ENCODE assay signal across 7 mouse cellular contexts in genomic region chr9:65605471-65606136, GRCm38 (mm10). TPM values are rescaled to one million over a fixed set of nuclear protein-coding genes. Genes with fewer than 3 reads are reported as not detected.
A peak's percentile ranks its signal among the peaks of the same experiment; 100 is the strongest.
DNase-seq lines count a peak whose midpoint lies in the region; ATAC-seq and TF ChIP-seq lines count a peak whose summit lies in the region.

No protein-coding gene starts in this region.

- no peak overlapping the region for H3K4me3 ChIP-seq in forebrain, embryonic 12.5 days (replicated peaks)
- H3K4me3 ChIP-seq in lung, postnatal 0 days (ENCODE audit: low read depth, low read length): no peak overlapping the region

- no peak for DNase-seq in Patski (ENCODE audit: low read depth, low spot score)
- DNase-seq in heart, postnatal 25 days (ENCODE audit: low spot score): peak; percentile 35
- peak; percentile 57 for DNase-seq in large intestine, adult 2 months (ENCODE audit: low read depth, low spot score)
- peak; percentile 94 for DNase-seq in lung, postnatal 0 days (ENCODE audit: low spot score)
- DNase-seq in retina, embryonic 14.5 days (ENCODE audit: low spot score): peak; percentile 99

- intact Hi-C loops in heart, postnatal 25 days (cut with DNase I): loop anchor here (1.0 to 10.0 kb wide), 3 partner anchors 59 to 479 kb away; no protein-coding TSS in a partner anchor

- WGBS in forebrain, embryonic 12.5 days: 5% methylated on average over 9 of the region's 9 CpGs
- WGBS in large intestine, adult 2 months: 11% methylated on average over 9 of the region's 9 CpGs
- WGBS in lung, postnatal 0 days: 9% methylated on average over 9 of the region's 9 CpGs

- peak; percentile 88 for TF ChIP-seq CTCF in Patski (IDR thresholded peaks at IDR 0.05)
- TF ChIP-seq CTCF in lung, postnatal 0 days (IDR thresholded peaks at IDR 0.05): peak; percentile 89

- TF ChIP-seq EP300 in lung, postnatal 0 days (IDR thresholded peaks at IDR 0.05): no peak

- no peak overlapping the region for H3K9ac ChIP-seq in forebrain, embryonic 12.5 days
- H3K9ac ChIP-seq in lung, postnatal 0 days (replicated peaks; ENCODE audit: low read depth): no peak overlapping the region

- in situ Hi-C loops in Patski (cut with MboI; ENCODE audit: low pct_unique_long_range_greater_than_20kb): loop anchor here (5.0 kb wide), 2 partner anchors 57 to 247 kb away; no protein-coding TSS in a partner anchor

- no peak overlapping the region for H3K27ac ChIP-seq in forebrain, embryonic 12.5 days
- H3K27ac ChIP-seq in lung, postnatal 0 days (ENCODE audit: low read length): no peak overlapping the region

- peaks cover 6% of the 10 kb centered on the region; the same call in 1 of the 2 replicates for H3K4me1 ChIP-seq in forebrain, embryonic 12.5 days
- H3K4me1 ChIP-seq in lung, postnatal 0 days (ENCODE audit: insufficient read depth, low read depth, low read length): no peaks in the 10 kb centered on the region

- POLR2A ChIA-PET in Patski (lab: Charles Lee): interaction anchor here (0.8 to 1.3 kb wide), 2 partner anchors 10 to 58 kb away, joined by 3 to 4 read pairs; no protein-coding TSS in a partner anchor

- H3K36me3 ChIP-seq in forebrain, embryonic 12.5 days (replicated peaks): no peaks in the 10 kb centered on the region
- no peaks in the 10 kb centered on the region for H3K36me3 ChIP-seq in lung, postnatal 0 days (ENCODE audit: insufficient read depth, low read length)

- no peaks in the 10 kb centered on the region for H3K27me3 ChIP-seq in Patski
- H3K27me3 ChIP-seq in forebrain, embryonic 12.5 days: no peaks in the 10 kb centered on the region
- H3K27me3 ChIP-seq in lung, postnatal 0 days (replicated peaks; ENCODE audit: insufficient read depth, low read length): no peaks in the 10 kb centered on the region

- peak overlapping the region; percentile 43 for H3K4me2 ChIP-seq in forebrain, embryonic 12.5 days
- H3K4me2 ChIP-seq in lung, postnatal 0 days (replicated peaks; ENCODE audit: low read depth, low read length): peak overlapping the region; percentile 45; the same call in 1 of the 2 replicates

- peak; percentile 21 for ATAC-seq in Patski
- ATAC-seq in cerebellum, adult (ENCODE audit: insufficient number of reproducible peaks, low FRiP score, low TSS enrichment): peak; percentile 40; the same call in 1 of the 2 replicates
- ATAC-seq in forebrain, embryonic 12.5 days (ENCODE audit: low FRiP score): peak; percentile 89
- ATAC-seq in lung, postnatal 0 days: peak; percentile 85

- no peaks in the 10 kb centered on the region for H3K9me3 ChIP-seq in forebrain, embryonic 12.5 days
- no peaks in the 10 kb centered on the region for H3K9me3 ChIP-seq in lung, postnatal 0 days (ENCODE audit: low read length)

- CTCF ChIA-PET in Patski (lab: Charles Lee): interaction anchor here (0.8 to 7.1 kb wide), 15 partner anchors 9 to 223 kb away, joined by 3 to 116 read pairs (median 4); partner anchors contain the start of genes Oaz2 and Rbpms2

RNA-seq across cellular contexts. Expression of gene Pif1, which starts 18.6 kb away (rescaled TPM):
- polyA plus RNA-seq in Patski (2021): 7.2 TPM
- polyA plus RNA-seq in forebrain, embryonic 12.5 days (2016; fragmentation: Nextera tagmentation; extraction: Ambion mirVana): 28.8 and 33.7 TPM in 2 replicates
- total RNA-seq in heart, postnatal 25 days (2021): not detected
- 4.6 and 5.5 TPM in 2 replicates for polyA plus RNA-seq in large intestine, adult 2 months (2012; rRNA removed)
- polyA plus RNA-seq in lung, postnatal 0 days (2015; fragmentation: Nextera tagmentation; extraction: Ambion mirVana): 0.56 and 0.87 TPM in 2 replicates

RNA-seq across cellular contexts. Expression of gene Rbpms2, which starts 23.8 kb away (rescaled TPM):
- polyA plus RNA-seq in Patski (2021): 53.9 TPM
- polyA plus RNA-seq in forebrain, embryonic 12.5 days (2016; fragmentation: Nextera tagmentation; extraction: Ambion mirVana): 9.9 and 10.5 TPM in 2 replicates
- total RNA-seq in heart, postnatal 25 days (2021): 10 to 100 TPM; 37.1 to 39.3 TPM
- polyA plus RNA-seq in large intestine, adult 2 months (2012; rRNA removed): 23.4 and 27.7 TPM in 2 replicates
- polyA plus RNA-seq in lung, postnatal 0 days (2015; fragmentation: Nextera tagmentation; extraction: Ambion mirVana): 6.1 and 6.5 TPM in 2 replicates

RNA-seq across cellular contexts. Expression of gene Plekho2, which starts 25.8 kb away (rescaled TPM):
- polyA plus RNA-seq in Patski (2021): 11.9 TPM
- 9.0 and 9.1 TPM in 2 replicates for polyA plus RNA-seq in forebrain, embryonic 12.5 days (2016; fragmentation: Nextera tagmentation; extraction: Ambion mirVana)
- total RNA-seq in heart, postnatal 25 days (2021): 10 to 100 TPM; 12.9 to 13.2 TPM
- polyA plus RNA-seq in large intestine, adult 2 months (2012; rRNA removed): 11.6 and 13.0 TPM in 2 replicates
- polyA plus RNA-seq in lung, postnatal 0 days (2015; fragmentation: Nextera tagmentation; extraction: Ambion mirVana): 20.3 and 21.1 TPM in 2 replicates

Comparison
In these comparisons a context has a peak if more than half of its experiments do, and no peak if none do; other contexts are left out.
1. ATAC-seq: peak in every context shown above with its lines; median percentile 89 in forebrain, embryonic 12.5 days; 85 in lung, postnatal 0 days; 40 in cerebellum, adult; 21 in Patski.